In the genomic region with DNA sequence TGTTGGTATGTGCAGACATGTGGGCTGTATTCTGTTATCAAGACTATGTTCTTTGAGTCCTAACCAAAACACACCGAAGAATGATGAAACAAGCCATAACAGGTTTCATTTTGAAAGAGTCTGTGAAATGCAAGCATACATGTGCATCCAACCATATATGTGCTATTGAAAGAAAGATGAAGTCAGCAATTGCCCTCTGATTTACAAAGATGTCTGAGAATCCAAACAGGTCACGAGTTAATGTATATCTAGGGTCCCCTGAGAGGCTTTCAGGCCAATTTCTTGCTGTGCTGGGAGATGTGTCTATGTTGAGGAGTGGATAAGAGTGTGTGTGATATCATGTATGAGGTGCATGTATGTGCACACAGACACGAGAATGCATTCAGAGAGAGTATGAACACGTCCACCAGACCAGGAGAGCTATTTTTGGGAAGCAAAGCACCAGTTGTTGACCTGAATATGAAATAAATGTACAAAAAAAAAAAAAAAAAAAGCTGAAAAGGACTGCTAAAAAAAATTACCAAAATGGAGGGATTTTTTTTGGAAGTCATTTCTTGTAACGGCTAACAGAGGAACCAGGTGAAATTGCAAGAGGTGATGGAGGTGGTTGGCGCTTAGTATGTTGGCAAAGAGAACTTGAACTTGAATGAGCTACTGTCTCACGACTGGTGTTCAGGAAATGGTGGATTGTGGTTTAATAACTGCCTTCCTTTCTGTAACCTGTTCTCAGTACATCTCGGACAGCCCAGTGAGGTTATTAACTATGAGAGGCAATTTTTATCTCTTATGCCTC, we compare ENCODE assay signal across 1 mouse cellular context.
TF ChIP-seq lines count a peak whose summit lies in the region.

No protein-coding gene starts in this region.

TF ChIP-seq in MEL, 35 proteins besides CTCF, POLR2A, EP300 and RAD21 (continued from another document):
- TF ChIP-seq POLR2AphosphoS2 (IDR thresholded peaks at IDR 0.05; ENCODE audit: low read length) (no peak), NELFE (IDR thresholded peaks at IDR 0.05; ENCODE audit: low read depth, low read length) (peak; percentile 48), RCOR1 (IDR thresholded peaks at IDR 0.05; ENCODE audit: low read depth, low read length) (no peak), MXI1 (IDR thresholded peaks at IDR 0.05; ENCODE audit: low read depth, low read length) (peak; percentile 26; the same call in 1 of the 2 replicates), KAT2A (conservative IDR thresholded peaks at IDR 0.05; ENCODE audit: low read depth, low read length) (no peak), USF1 (IDR thresholded peaks at IDR 0.05; ENCODE audit: low read depth, low read length) (no peak), TAL1 (IDR thresholded peaks at IDR 0.05; ENCODE audit: low read length) (no peak)
